Mouse (Mus musculus) cerebellum, adult 9-10 months (tissue): ENCODE measurements around the gene Fam78a.
"Not testable (repeated sequence)": the region's sequence is repeated elsewhere in the genome, so short reads cannot be mapped to it uniquely, and the experiment has no call there.

Source experiments
- DNase-seq: peaks from one replicate; pipeline ENCODE4 v3.0.0; 2022

Gene Fam78a

GRCm38 (mm10) chr2:32065371-32065791 lies 19.3 kb downstream of the Fam78a start:
- DNase-seq: no peak

GRCm38 (mm10) chr2:32064913-32065312 lies 19.7 kb downstream of the Fam78a start:
- DNase-seq: no peak

- DNase-seq: no peak
Measured at GRCm38 (mm10) chr2:32063451-32064151, 21.1 kb downstream of the Fam78a start.

GRCm38 (mm10) chr2:32062626-32063410 lies 21.8 kb downstream of the Fam78a start:
- DNase-seq: no peak

GRCm38 (mm10) chr2:32061722-32062505 lies 22.7 kb downstream of the Fam78a start:
- DNase-seq: no peak

- DNase-seq: no peak
Measured at GRCm38 (mm10) chr2:32061189-32061588, 23.5 kb downstream of the Fam78a start.

- DNase-seq: no peak
Measured at GRCm38 (mm10) chr2:32060228-32060805, 24.3 kb downstream of the Fam78a start.

- no peak for DNase-seq
Measured at GRCm38 (mm10) chr2:32059613-32060012, 25.0 kb downstream of the Fam78a start.

GRCm38 (mm10) chr2:32058716-32059115 lies 25.9 kb downstream of the Fam78a start:
- no peak for DNase-seq

GRCm38 (mm10) chr2:32058241-32058640 lies 26.4 kb downstream of the Fam78a start:
- no peak for DNase-seq

- DNase-seq: no peak
Measured at GRCm38 (mm10) chr2:32057794-32058193, 26.9 kb downstream of the Fam78a start.

GRCm38 (mm10) chr2:32057360-32057759 lies 27.3 kb downstream of the Fam78a start:
- DNase-seq: no peak

- DNase-seq: no peak
Measured at GRCm38 (mm10) chr2:32056524-32056923, 28.1 kb downstream of the Fam78a start.

GRCm38 (mm10) chr2:32055357-32055965 lies 29.2 kb downstream of the Fam78a start:
- no peak for DNase-seq

GRCm38 (mm10) chr2:32052418-32052817 lies 32.2 kb downstream of the Fam78a start:
- no peak for DNase-seq

- DNase-seq: no peak
Measured at GRCm38 (mm10) chr2:32051791-32052190, 32.9 kb downstream of the Fam78a start.

- DNase-seq: no peak
Measured at GRCm38 (mm10) chr2:32047323-32047722, 37.3 kb downstream of the Fam78a start.

- DNase-seq: no peak
Measured at GRCm38 (mm10) chr2:32046009-32046408, 38.6 kb downstream of the Fam78a start.

- no peak for DNase-seq
Measured at GRCm38 (mm10) chr2:32045375-32045774, 39.3 kb downstream of the Fam78a start.

- DNase-seq: no peak
Measured at GRCm38 (mm10) chr2:32043836-32044235, 40.8 kb downstream of the Fam78a start.

- DNase-seq: no peak
Measured at GRCm38 (mm10) chr2:32041087-32041486, 43.6 kb downstream of the Fam78a start.

- DNase-seq: not testable (repeated sequence)
Measured at GRCm38 (mm10) chr2:32040646-32041045, 44.0 kb downstream of the Fam78a start.

GRCm38 (mm10) chr2:32038661-32039081 lies 46.0 kb downstream of the Fam78a start:
- DNase-seq: peak; percentile 65
